Mouse (Mus musculus): Measurements from ENCODE around the gene Mecom.

Mecom gene

DNA sequence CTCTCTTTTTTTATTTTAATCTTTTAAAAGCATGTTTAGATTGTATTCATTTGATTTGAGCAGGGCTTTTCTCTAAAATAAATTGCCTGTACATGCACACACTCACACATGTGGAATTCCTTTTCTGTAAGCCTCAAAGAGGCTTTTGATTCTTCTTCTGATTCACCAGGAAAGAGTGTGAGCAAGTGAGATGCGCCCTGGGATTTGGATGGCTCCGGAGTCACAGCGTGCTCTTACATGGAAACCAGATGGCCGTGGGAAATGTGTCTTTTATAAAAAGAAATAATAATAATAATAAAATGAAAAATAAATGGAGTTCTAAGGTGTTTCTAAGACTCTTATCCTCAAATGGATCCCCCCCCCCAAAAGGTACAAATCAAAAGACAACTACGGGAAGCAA lies 349.6 kb downstream of the Mecom start:
- Histone ChIP-seq H3K27me3 (ENCODE audit: insufficient read depth, low read length) (no peaks in the 10 kb centered on the region), H3K9me3 (ENCODE audit: low read length) (no peaks in the 10 kb centered on the region), H3K36me3 (ENCODE audit: insufficient read depth, low read length) (no peaks in the 10 kb centered on the region), H3K4me1 (replicated peaks; ENCODE audit: low read depth, low read length) (no peaks in the 10 kb centered on the region), H3K4me3 (replicated peaks; ENCODE audit: low read length) (no peak overlapping the region)
- TF ChIP-seq CTCF (conservative IDR thresholded peaks at IDR 0.05; ENCODE audit: low read length) (no peak), POU5F1 (IDR thresholded peaks at IDR 0.05; ENCODE audit: borderline replicate concordance, low read length) (no peak), NANOG (IDR thresholded peaks at IDR 0.05; ENCODE audit: borderline replicate concordance, low read length) (no peak)

GRCm38 (mm10) chr3:30195186-30195585 lies 352.6 kb downstream of the Mecom start:
- Histone ChIP-seq H3K36me3 (ENCODE audit: insufficient read depth, low read length) (no peaks in the 10 kb centered on the region), H3K4me1 (replicated peaks; ENCODE audit: low read depth, low read length) (no peaks in the 10 kb centered on the region), H3K9me3 (ENCODE audit: low read length) (no peaks in the 10 kb centered on the region), H3K4me3 (replicated peaks; ENCODE audit: low read length) (no peak overlapping the region), H3K27me3 (ENCODE audit: insufficient read depth, low read length) (no peaks in the 10 kb centered on the region)
- no peak for TF ChIP-seq POU5F1 (IDR thresholded peaks at IDR 0.05; ENCODE audit: borderline replicate concordance, low read length)
- TF ChIP-seq NANOG (IDR thresholded peaks at IDR 0.05; ENCODE audit: borderline replicate concordance, low read length) = no peak
- TF ChIP-seq CTCF (conservative IDR thresholded peaks at IDR 0.05; ENCODE audit: low read length) = no peak

- Histone ChIP-seq H3K27me3 (ENCODE audit: insufficient read depth, low read length) (no peaks in the 10 kb centered on the region), H3K4me3 (replicated peaks; ENCODE audit: low read length) (no peak overlapping the region), H3K36me3 (ENCODE audit: insufficient read depth, low read length) (no peaks in the 10 kb centered on the region), H3K9me3 (ENCODE audit: low read length) (no peaks in the 10 kb centered on the region), H3K4me1 (replicated peaks; ENCODE audit: low read depth, low read length) (no peaks in the 10 kb centered on the region)
- TF ChIP-seq NANOG (IDR thresholded peaks at IDR 0.05; ENCODE audit: borderline replicate concordance, low read length) = no peak
- no peak for TF ChIP-seq POU5F1 (IDR thresholded peaks at IDR 0.05; ENCODE audit: borderline replicate concordance, low read length)
Observed at GRCm38 (mm10) chr3:30192294-30193007, 355.4 kb downstream of the Mecom start.

- Histone ChIP-seq H3K27me3 (ENCODE audit: insufficient read depth, low read length) (no peaks in the 10 kb centered on the region), H3K9me3 (ENCODE audit: low read length) (no peaks in the 10 kb centered on the region), H3K36me3 (ENCODE audit: insufficient read depth, low read length) (no peaks in the 10 kb centered on the region), H3K4me1 (replicated peaks; ENCODE audit: low read depth, low read length) (no peaks in the 10 kb centered on the region), H3K4me3 (replicated peaks; ENCODE audit: low read length) (no peak overlapping the region)
- no peak for TF ChIP-seq NANOG (IDR thresholded peaks at IDR 0.05; ENCODE audit: borderline replicate concordance, low read length)
Observed at GRCm38 (mm10) chr3:30189325-30189724, 358.5 kb downstream of the Mecom start.

GRCm38 (mm10) chr3:30187812-30188469 lies 359.9 kb downstream of the Mecom start:
- no peak overlapping the region for H3K4me3 ChIP-seq (replicated peaks; ENCODE audit: low read length)

GRCm38 (mm10) chr3:30181807-30182481 lies 365.9 kb downstream of the Mecom start:
- Histone ChIP-seq H3K9me3 (ENCODE audit: low read length) (no peaks in the 10 kb centered on the region), H3K4me3 (replicated peaks; ENCODE audit: low read length) (no peak overlapping the region), H3K4me1 (replicated peaks; ENCODE audit: low read depth, low read length) (no peaks in the 10 kb centered on the region), H3K36me3 (ENCODE audit: insufficient read depth, low read length) (no peaks in the 10 kb centered on the region), H3K27me3 (ENCODE audit: insufficient read depth, low read length) (no peaks in the 10 kb centered on the region)
- TF ChIP-seq POU5F1 (IDR thresholded peaks at IDR 0.05; ENCODE audit: borderline replicate concordance, low read length) = no peak

More at GRCm38 (mm10) chr3:30187812-30188469, 359.9 kb downstream of the Mecom start:
- H3K36me3 ChIP-seq (ENCODE audit: insufficient read depth, low read length) = no peaks in the 10 kb centered on the region
- H3K9me3 ChIP-seq (ENCODE audit: low read length) = no peaks in the 10 kb centered on the region
- no peaks in the 10 kb centered on the region for H3K4me1 ChIP-seq (replicated peaks; ENCODE audit: low read depth, low read length)
- TF ChIP-seq NANOG (IDR thresholded peaks at IDR 0.05; ENCODE audit: borderline replicate concordance, low read length) (no peak), CTCF (conservative IDR thresholded peaks at IDR 0.05; ENCODE audit: low read length) (no peak)
- H3K27me3 ChIP-seq (ENCODE audit: insufficient read depth, low read length) = no peaks in the 10 kb centered on the region

GRCm38 (mm10) chr3:30176615-30177014 lies 371.2 kb downstream of the Mecom start:
- TF ChIP-seq POU5F1 (IDR thresholded peaks at IDR 0.05; ENCODE audit: borderline replicate concordance, low read length) = no peak
- no peak for TF ChIP-seq NANOG (IDR thresholded peaks at IDR 0.05; ENCODE audit: borderline replicate concordance, low read length)
- TF ChIP-seq CTCF (conservative IDR thresholded peaks at IDR 0.05; ENCODE audit: low read length) = no peak
- Histone ChIP-seq H3K4me3 (replicated peaks; ENCODE audit: low read length) (no peak overlapping the region), H3K9me3 (ENCODE audit: low read length) (no peaks in the 10 kb centered on the region), H3K36me3 (ENCODE audit: insufficient read depth, low read length) (no peaks in the 10 kb centered on the region), H3K27me3 (ENCODE audit: insufficient read depth, low read length) (no peaks in the 10 kb centered on the region), H3K4me1 (replicated peaks; ENCODE audit: low read depth, low read length) (no peaks in the 10 kb centered on the region)

DNA sequence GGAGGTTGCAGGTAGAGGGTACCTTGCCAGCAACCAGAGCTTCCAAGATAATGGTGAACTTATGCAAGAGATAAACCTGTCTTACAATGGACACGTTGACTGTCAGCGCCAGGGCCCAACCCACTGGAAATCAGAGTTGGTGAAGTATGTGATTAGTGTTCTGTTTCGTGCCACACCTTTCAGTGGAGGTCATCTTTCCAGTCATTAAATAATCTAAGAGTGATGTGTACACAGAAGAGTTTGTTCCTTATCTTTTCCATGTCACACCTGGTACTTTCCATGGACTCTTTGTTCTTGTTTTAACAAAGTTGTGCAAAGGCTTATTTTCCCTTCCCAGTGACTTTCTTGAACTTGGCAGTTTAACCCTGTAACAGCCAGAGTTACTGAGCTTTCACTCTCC lies 374.0 kb downstream of the Mecom start:
- H3K9me3 ChIP-seq (ENCODE audit: low read length) = no peaks in the 10 kb centered on the region
- no peaks in the 10 kb centered on the region for H3K36me3 ChIP-seq (ENCODE audit: insufficient read depth, low read length)
- H3K4me3 ChIP-seq (replicated peaks; ENCODE audit: low read length) = no peak overlapping the region
- TF ChIP-seq NANOG (IDR thresholded peaks at IDR 0.05; ENCODE audit: borderline replicate concordance, low read length) (no peak), CTCF (conservative IDR thresholded peaks at IDR 0.05; ENCODE audit: low read length) (no peak), POU5F1 (IDR thresholded peaks at IDR 0.05; ENCODE audit: borderline replicate concordance, low read length) (no peak)
- H3K27me3 ChIP-seq (ENCODE audit: insufficient read depth, low read length) = no peaks in the 10 kb centered on the region
- no peaks in the 10 kb centered on the region for H3K4me1 ChIP-seq (replicated peaks; ENCODE audit: low read depth, low read length)

Measured in E14TG2a.4 (cell line).